Mouse (Mus musculus) lung, adult 2 months (tissue): ENCODE data around the gene Gm17359. TPM values are rescaled to one million over a fixed set of nuclear protein-coding genes. Genes with fewer than 3 reads are reported as not detected.

Source experiments
- DNase-seq: peaks from one replicate; pipeline ENCODE4 v3.0.0; 2022
- H3K4me1 ChIP-seq: fragments of 200-500 bp; 2 replicates; pipeline ENCODE4 v1.6.1; 2011; ENCODE audit warnings: low read length; ENCODE audit not compliant: control insufficient read depth, insufficient read depth
- H3K4me3 ChIP-seq: fragments of 200-500 bp; replicated peaks from 2 replicates; pipeline ENCODE3; 2011; ENCODE audit warnings: low read depth, mild to moderate bottlenecking, control low read depth, low read length; ENCODE audit errors: extremely low read depth
- CTCF ChIP-seq: fragments of 200-500 bp; IDR thresholded peaks from 2 replicates; pipeline ENCODE4 v1.5.1; 2011; ENCODE audit warnings: mild to moderate bottlenecking, low read length, control low read depth; ENCODE audit not compliant: insufficient read depth
- POLR2A ChIP-seq: fragments of 200-500 bp; IDR thresholded peaks from 2 replicates; pipeline ENCODE4 v1.6.1; 2011; ENCODE audit warnings: low read depth, mild to moderate bottlenecking, control low read depth, low read length, borderline replicate concordance; ENCODE audit errors: extremely low read depth
- WGBS: fragments of 180-500 bp; shearing (Covaris S2); methylation state at CpG from one replicate; pipeline ENCODE4 v1.1.7; 2018; 5-methylcytosine and 5-hydroxymethylcytosine counted together
- polyA plus RNA-seq: library from polyadenylated mRNA; depleted of rRNA; stranded (reverse); fragments of >200 nt; gene quantifications from 2 replicates; pipeline ENCODE4 v1.2.3, GENCODE M21; 2012

Gm17359 gene
- polyA plus RNA-seq, 1 experiment = not detected

DNA sequence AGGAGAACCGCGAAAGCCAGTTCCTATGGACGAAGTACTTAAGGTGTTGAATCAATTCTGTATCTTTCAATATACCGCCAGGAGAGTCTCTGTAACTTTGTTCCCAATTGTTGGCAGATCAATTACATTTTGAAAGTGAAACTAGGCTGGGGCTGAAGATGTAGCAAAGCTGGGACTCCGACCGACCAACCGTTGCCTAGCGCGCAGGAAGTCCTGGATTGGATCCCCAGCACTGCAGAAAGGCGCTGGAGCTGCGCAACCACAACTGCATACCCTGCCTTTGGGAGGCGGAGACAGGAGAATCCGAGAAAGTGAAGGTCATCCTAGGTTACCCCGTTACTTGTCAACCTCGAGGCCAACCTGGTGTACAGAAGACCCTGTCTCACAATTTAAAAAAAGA lies 37.1 kb upstream of the Gm17359 start:
- WGBS = 80% methylated on average over 15 of the region's 15 CpGs
- no peak for DNase-seq
- peaks cover 4% of the 10 kb centered on the region; the same call in 1 of the 2 replicates for H3K4me1 ChIP-seq
- no peak overlapping the region for H3K4me3 ChIP-seq
- TF ChIP-seq CTCF = no peak
- no peak for TF ChIP-seq POLR2A

DNA sequence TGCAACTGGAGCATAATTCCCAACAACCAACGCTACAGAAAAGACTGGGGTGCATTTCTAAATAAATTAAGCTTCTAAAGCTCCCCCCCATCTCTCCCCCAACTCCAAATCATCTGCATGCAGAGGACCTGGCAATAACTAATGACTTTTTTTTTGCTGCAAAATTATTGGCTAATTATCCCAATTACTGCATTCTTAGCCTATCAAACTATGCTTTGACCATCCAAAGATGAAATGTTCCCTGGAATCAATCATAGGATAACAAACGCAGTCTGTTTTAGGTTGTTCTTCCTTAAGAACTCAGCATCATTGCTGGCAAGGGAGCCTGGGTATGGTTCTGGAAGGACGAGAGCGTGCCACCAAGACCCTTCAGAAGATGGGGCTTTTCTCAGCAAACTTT lies 27.9 kb upstream of the Gm17359 start:
- WGBS = 91% methylated on average over 4 of the region's 4 CpGs
- Histone ChIP-seq H3K4me1 (no peaks in the 10 kb centered on the region), H3K4me3 (no peak overlapping the region)
- no peak for DNase-seq
- TF ChIP-seq CTCF (no peak), POLR2A (no peak)

DNA sequence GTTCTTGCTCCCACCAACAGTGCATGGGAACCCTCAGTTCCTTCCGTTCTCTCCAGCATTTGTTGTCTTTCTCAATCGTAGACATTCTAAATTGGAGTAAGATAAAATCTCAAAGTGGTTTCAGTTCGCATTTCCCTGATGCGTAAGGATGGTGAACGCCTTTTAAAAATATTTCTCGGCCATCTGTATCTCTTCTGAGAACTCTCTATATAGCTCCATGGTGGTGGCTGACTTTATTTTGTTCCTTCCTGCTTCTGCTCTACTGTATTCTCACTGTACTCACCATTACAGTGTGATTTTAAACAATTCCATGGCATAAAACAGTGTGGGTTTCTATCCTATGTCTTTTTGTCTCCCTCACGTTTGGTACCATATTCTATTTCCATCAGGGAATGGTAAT lies 26.3 kb upstream of the Gm17359 start:
- Histone ChIP-seq H3K4me3 (no peak overlapping the region), H3K4me1 (no peaks in the 10 kb centered on the region)
- DNase-seq = no peak
- 75% methylated on average over 7 of the region's 7 CpGs for WGBS
- TF ChIP-seq POLR2A = no peak
- no peak for TF ChIP-seq CTCF

DNA sequence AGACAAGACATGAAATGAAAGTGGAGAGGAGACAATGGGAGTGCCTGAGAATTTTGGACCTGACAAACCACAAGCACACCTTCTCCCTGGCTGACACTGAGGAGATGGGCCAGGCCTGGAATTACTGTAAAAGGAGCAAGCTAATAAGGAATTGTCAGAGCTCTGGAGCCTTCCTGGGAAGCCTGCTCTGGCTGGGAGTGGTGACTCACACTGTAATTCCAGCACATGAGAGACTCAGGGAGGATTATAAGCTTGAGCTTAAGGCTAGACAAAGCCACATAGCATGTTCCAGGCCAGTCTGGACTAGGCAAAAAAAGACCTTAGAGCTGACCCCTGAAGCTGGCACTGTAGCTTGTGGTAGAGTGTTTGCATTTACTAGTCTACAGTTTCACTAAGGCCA lies 24.6 kb upstream of the Gm17359 start:
- TF ChIP-seq POLR2A (no peak), CTCF (no peak)
- Histone ChIP-seq H3K4me3 (no peak overlapping the region), H3K4me1 (no peaks in the 10 kb centered on the region)
- no peak for DNase-seq

- no peak for DNase-seq
- WGBS = 60% methylated on average over 10 of the region's 10 CpGs
- no peak overlapping the region for H3K4me3 ChIP-seq
Observed at GRCm38 (mm10) chr3:79314006-79314698, 22.3 kb upstream of the Gm17359 start.

GRCm38 (mm10) chr3:79324697-79325526 lies 11.5 kb upstream of the Gm17359 start:
- TF ChIP-seq CTCF (no peak), POLR2A (no peak)
- Histone ChIP-seq H3K4me1 (no peaks in the 10 kb centered on the region), H3K4me3 (no peak overlapping the region)
- no peak for DNase-seq
- 40% methylated on average over 10 of the region's 10 CpGs for WGBS

More at GRCm38 (mm10) chr3:79314006-79314698, 22.3 kb upstream of the Gm17359 start:
- H3K4me1 ChIP-seq = no peaks in the 10 kb centered on the region
- TF ChIP-seq CTCF (no peak), POLR2A (no peak)

DNA sequence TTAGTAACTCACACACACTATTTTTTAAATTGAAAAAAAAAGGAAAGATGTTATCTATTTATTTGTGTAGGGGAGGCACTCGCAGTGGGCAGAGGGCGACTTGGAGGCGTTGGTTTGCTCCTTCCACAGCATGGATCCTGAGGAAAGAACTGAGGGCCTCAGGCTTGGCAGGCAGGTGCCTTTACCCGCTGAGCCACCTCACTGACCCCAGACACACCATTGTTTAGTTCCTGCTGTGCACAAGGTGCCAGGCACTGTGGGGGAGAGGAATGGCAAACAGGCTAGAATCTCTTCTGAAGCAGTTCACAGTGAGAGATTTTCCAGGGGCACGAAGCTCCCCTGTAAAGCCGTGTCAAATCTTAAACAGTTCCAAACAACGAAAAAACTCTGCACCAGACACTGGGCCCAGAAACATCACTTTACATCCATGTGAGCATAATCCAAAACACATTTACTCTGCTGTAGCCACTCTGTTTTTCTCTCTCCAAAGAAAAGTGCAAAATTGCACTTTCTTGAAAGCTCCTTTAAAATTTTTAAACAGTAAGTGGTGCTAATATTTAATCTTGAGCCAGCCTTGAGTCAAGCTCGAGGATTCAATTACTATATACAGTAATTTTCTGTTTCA lies 6.7 kb upstream of the Gm17359 start:
- Histone ChIP-seq H3K4me3 (no peak overlapping the region), H3K4me1 (no peaks in the 10 kb centered on the region)
- DNase-seq = no peak
- WGBS = 57% methylated on average over 8 of the region's 8 CpGs
- TF ChIP-seq POLR2A = no peak
- TF ChIP-seq CTCF = no peak

DNA sequence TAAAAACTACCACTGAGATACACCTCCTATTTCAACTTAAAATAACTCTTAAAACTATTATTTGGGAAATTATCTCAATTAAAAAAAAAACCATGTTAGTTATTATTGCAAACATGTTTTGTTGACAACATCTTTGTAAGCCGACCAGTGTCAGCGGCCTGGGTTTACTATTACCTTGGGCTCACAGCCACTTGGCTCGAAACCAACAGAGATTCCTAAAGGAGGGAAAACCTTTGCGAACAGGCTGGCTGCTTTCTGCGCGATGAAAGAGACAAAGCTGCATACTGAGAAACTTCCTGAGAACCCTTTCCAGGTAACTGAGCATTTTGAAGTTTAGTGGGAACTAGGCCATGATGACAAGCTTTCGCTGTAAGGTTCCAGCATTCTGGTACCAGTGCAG lies 3.4 kb upstream of the Gm17359 start:
- no peak for TF ChIP-seq POLR2A
- no peak for TF ChIP-seq CTCF
- DNase-seq = no peak
- H3K4me3 ChIP-seq = no peak overlapping the region
- H3K4me1 ChIP-seq = no peaks in the 10 kb centered on the region
- WGBS = 59% methylated on average over 7 of the region's 7 CpGs

GRCm38 (mm10) chr3:79333643-79334200 lies 2.7 kb upstream of the Gm17359 start:
- 70% methylated on average over 8 of the region's 8 CpGs for WGBS
- DNase-seq = no peak
- no peak overlapping the region for H3K4me3 ChIP-seq
- TF ChIP-seq POLR2A (no peak), CTCF (no peak)
- H3K4me1 ChIP-seq = no peaks in the 10 kb centered on the region
